Mouse (Mus musculus): ENCODE measurements at regions not wholly inside any gene's neighbourhood (a gene's known extent, or its start where the extent isn't known, plus 50 kb on each side); places are given as distances from the start of the nearest gene placed in this dataset.

- peak; percentile 32 to 58 for DNase-seq (ENCODE audit: low spot score in 2 of 2)
These were observed 136.4 kb downstream of the Tmx1 start for GRCm38 (mm10) chr12:70589315-70589742.

DNA sequence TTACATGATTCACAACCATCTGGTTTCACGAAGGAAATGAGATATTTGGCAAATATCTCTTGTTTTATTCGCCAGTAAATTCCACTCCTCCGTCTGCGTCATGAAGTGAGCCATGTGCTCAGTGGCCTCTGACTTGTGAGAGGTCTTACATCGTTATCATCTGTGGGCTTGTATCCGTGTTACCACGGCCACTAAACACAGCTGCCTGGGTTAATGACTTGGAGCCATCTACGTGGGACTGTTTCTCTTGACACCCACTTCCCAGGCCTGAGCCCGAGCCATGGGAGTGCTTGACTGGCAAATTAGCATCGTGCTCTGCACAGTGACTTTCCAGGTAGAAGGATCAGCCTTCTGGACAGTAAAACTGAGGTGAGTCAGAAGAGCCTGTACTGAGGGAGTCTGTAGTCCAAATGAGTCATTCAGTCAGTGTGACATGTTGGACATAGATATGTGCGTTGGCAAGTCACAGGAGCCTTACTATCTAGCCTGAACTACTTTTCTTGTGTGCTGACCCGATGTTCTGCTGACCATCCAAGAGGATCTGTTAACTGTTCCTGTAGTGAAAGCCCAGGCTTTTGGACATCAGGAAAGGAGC is 137.7 kb downstream of the Tmx1 start:
- DNase-seq (ENCODE audit: low spot score in 2 of 2): peak; percentile 72 to 76

GRCm38 (mm10) chr12:70592821-70593220 is 139.9 kb downstream of the Tmx1 start:
- DNase-seq (ENCODE audit: low spot score in 2 of 2): peak in 1 of 2 experiments; percentile 41

GRCm38 (mm10) chr12:70598211-70598701 is 145.4 kb downstream of the Tmx1 start:
- peak; percentile 82 to 87 for DNase-seq (ENCODE audit: low spot score in 2 of 2)

- DNase-seq (ENCODE audit: low spot score in 2 of 2): no peak
These were observed 146.8 kb downstream of the Tmx1 start for GRCm38 (mm10) chr12:70599731-70600130.

DNA sequence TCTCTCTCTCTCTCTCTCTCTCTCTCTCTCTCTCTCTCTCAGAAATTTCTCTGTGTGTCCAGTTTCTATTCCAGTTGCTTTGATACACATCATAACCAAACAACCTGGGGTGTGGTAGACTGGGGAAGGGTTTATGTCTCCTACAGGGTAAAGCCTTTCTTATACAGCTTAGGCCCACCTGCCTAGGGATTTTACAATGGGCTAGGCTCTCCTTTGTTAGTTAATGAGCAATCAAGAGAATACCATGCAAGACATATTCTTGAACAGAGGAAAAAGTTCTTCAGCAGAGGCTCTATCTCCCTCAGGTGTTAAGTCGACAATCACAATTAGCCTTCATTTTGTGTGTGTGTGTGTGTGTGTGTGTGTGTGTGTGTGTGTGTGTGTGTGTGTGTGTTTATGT is 151.0 kb downstream of the Tmx1 start:
- DNase-seq (ENCODE audit: low spot score in 2 of 2): no peak

DNA sequence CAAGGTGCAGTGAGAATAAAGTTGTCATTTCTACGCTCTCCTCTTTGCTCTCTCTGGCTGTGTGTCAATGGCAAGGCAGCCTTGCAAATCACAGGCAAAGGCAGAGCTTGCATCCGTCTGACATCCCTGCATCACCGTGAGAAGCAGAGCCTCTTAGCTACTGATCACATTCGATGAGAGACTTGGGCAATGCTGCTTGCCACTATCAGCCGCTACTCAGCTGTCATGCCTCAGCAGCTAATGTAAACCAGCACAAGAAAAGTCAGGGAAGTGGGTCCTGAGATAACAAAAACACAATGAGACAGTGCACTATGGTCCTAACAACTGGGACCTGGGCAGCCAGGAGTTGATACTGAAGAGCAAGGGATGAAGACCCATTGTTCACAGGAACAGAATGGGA is 155.8 kb downstream of the Tmx1 start:
- no peak for DNase-seq (ENCODE audit: low spot score in 2 of 2)

DNA sequence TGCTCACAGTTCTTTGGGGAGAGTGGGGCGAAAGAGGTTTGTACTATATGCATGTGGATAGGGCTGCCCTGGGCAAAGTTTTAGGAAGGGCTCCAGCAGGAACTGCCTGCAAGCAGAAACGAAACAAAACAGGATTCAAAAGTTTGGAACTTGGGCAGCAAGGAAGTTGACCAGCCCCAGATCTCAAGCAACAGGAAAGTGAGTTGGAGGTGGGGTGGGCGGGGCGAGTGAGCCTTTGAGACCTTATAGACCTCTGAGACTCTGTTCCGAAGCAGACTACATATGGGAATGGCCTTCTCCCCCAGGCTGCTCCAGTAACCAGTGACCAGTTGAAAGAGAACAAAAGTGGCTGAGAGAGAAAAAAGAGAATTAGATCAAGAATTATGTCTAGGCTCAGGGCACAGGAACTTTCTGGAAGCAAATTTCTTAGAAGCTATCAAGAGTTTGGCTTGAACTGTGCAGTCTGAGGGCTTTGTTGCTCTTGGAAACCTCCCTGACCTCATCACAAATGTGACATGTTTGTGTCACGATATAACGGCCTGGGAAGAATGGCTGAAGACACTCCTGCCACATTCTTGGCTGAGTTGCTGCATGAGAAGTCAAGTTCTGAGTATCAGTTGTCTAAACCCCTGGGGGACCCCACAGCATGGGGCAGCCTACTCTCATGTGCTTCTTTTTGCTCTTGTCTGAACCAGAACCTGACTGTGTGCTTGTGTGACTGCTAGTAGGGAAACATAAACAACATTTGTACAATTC is 156.4 kb downstream of the Tmx1 start:
- peak; percentile 44 to 52 for DNase-seq (ENCODE audit: low spot score in 2 of 2)

DNA sequence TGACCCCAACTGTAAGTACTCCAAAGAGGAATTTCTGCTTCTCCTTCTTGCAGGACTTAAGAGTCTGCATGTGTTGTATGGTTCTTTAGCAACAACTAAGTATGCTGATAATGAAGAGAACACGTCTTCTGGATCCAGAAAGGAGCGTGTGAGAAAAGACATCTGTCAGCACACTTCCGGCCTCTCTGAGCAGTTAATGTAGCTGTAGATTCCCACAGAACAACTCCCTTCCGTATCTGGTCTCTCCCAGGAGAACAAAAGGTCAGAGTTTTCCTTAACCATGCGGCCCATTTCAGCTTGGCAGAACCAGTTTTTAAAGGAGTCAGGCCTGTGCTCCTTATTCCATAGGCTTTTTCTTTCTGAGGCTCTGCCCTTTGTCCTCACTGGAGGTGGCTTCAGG is 159.0 kb downstream of the Tmx1 start:
- peak; percentile 84 to 86 for DNase-seq (ENCODE audit: low spot score in 2 of 2)

DNA sequence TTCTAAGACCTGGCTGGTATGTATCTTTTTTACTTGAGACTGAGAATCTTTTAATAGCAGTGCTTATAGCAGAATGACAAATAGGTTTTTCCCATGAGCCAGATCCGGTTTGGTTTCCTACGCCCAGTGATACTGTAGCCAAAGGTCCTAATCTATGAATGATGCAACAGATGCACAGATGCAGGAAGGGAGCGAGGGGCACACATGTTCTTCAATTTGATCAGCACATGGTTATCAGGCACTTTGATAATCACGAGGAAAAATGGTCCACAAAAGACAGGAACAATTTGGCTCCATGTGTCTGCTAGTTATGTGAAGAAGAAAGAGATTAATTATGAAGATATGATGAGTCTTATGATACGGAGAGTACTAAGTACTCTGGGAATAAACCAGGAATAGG is 160.3 kb downstream of the Tmx1 start:
- DNase-seq (ENCODE audit: low spot score in 2 of 2): no peak

DNA sequence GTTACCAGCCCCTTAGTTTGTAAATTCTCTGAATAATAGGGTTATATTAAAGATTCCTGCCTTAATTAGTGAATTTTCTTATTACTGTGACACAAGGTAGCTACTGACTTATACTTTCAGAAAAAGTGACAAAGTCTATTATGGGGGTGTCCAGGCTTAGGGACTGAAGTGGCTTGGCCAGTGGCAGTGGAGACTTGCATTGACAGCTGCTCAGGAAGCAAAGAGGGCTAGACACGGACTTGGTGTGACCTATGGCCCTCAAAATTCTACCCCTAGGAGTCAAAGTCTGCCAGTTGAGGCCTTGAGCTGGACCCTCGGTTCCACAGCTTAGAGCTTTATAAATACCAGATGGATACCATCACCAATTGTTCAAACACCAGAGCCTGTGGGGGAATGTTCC is 161.2 kb downstream of the Tmx1 start:
- DNase-seq (ENCODE audit: low spot score in 2 of 2): no peak

GRCm38 (mm10) chr12:70614686-70615085 is 161.8 kb downstream of the Tmx1 start:
- DNase-seq (ENCODE audit: low spot score in 2 of 2): no peak

DNA sequence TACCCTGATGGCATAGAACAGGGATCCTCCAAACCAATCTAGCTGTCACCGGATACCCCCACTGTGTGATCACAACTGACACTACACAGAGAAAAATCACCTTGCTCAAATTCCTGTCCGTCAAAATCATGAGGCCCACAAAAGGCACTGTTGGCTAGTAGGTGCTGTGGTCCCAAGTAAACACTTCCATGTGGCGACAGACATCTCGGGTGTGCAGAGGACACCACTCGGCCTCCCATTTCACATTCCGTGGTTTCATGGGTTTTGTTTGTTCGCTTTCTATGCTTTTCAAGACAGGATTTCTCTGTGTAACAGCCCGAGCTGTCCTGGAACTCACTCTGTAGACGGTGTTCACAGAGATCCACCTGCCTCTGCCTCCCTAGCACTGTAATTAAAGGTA is 162.2 kb downstream of the Tmx1 start:
- no peak for DNase-seq (ENCODE audit: low spot score in 2 of 2)

- DNase-seq (ENCODE audit: low spot score in 2 of 2): peak in 1 of 2 experiments; percentile 33
These were observed 163.2 kb downstream of the Tmx1 start for GRCm38 (mm10) chr12:70616049-70616448.

DNA sequence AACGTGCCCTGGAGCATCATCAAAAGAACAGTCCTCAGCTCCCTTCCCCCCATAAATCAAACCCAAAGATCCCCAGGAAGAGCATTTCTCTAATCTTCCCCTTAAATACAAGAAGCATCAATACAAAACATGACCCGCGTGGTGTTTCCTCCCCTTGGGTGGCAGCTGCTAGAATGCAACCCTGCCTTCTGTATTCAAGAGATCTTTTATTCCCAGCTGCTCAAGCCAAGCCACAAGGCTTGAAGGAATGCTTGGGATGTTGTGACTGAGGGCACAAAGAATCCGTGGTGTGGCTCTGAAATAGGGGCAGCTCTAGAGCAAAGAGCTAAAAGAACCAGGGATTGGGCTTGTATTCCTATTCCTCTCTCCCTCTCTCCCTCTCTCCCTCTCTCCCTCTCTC is 163.6 kb downstream of the Tmx1 start:
- DNase-seq (ENCODE audit: low spot score in 2 of 2): no peak

DNA sequence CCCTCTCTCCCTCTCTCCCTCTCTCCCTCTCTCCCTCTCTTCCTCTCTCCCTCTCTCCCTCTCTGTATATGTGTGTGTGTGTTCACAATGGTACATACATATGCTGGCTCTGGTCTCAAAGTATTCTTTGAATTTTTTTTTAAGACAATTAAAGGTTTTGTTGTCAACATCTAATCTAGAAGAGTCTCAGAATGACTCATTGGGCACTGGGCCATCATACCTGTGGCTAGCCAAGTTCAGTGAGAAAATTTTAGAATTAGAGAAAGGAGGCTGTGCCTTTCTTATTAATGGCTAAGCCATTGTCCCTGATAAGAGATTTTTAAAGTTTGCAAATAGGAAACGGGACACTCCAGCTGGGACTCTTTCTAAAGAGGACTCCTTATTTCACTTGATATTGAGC is 164.1 kb downstream of the Tmx1 start:
- no peak for DNase-seq (ENCODE audit: low spot score in 2 of 2)

GRCm38 (mm10) chr12:70617979-70618378 is 165.1 kb downstream of the Tmx1 start:
- DNase-seq (ENCODE audit: low spot score in 2 of 2): no peak

GRCm38 (mm10) chr12:70619436-70619835 is 166.5 kb downstream of the Tmx1 start:
- no peak for DNase-seq (ENCODE audit: low spot score in 2 of 2)

DNA sequence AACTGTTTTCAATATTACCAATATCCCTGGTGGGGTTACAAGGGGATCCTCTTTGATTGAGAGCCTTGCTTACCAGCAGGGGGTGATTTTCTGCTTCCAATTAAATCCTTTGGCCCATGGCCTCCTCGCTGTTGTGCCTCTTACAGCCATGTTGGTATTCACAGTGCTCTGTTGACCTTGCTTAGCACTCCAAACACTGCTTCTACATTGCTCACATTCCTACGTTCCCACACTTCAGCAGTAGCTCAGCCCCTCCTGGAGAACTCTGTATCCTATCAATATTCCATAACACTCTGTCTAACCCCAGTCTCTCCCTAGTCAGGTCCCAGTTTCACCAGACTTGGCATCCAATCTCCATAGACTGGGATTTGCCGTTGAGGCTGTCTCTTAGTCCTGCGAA is 169.1 kb downstream of the Tmx1 start:
- no peak for DNase-seq (ENCODE audit: low spot score in 2 of 2)

- no peak for DNase-seq (ENCODE audit: low spot score in 2 of 2)
These were observed 171.5 kb downstream of the Tmx1 start for GRCm38 (mm10) chr12:70624298-70624980.

- no peak for DNase-seq (ENCODE audit: low spot score in 2 of 2)
These were observed 174.7 kb downstream of the Tmx1 start for GRCm38 (mm10) chr12:70627638-70628037.

All from heart, adult 9 months (tissue).